Mouse (Mus musculus) liver, adult 2 months (tissue): ENCODE data around the gene Fam8a1. TPM values are rescaled to one million over a fixed set of nuclear protein-coding genes. Genes with fewer than 3 reads are reported as not detected.

Experiments used
- DNase-seq: peaks from one replicate; pipeline ENCODE4 v3.0.0-alpha.2; 2011; ENCODE audit warnings: low read depth, low spot score; ENCODE audit errors: extremely low read depth
- H3K27ac ChIP-seq: fragments of 200-500 bp; replicated peaks from 2 replicates; pipeline ENCODE4 v1.5.1; 2012; ENCODE audit warnings: low read depth, mild to moderate bottlenecking, control low read depth, inconsistent platforms, low read length; ENCODE audit not compliant: insufficient read depth
- H3K27me3 ChIP-seq: fragments of 200-500 bp; 2 replicates; pipeline ENCODE4 v1.6.1; 2012; ENCODE audit warnings: mild to moderate bottlenecking, moderate library complexity, low read length, inconsistent platforms; ENCODE audit not compliant: control insufficient read depth, insufficient read depth
- H3K36me3 ChIP-seq: fragments of 200-500 bp; 2 replicates; pipeline ENCODE4 v1.6.1; 2012; ENCODE audit warnings: low read length, inconsistent platforms; ENCODE audit not compliant: control insufficient read depth, insufficient read depth
- H3K4me1 ChIP-seq: fragments of 200-500 bp; 2 replicates; pipeline ENCODE4 v1.6.1; 2011; ENCODE audit warnings: low read length; ENCODE audit not compliant: control insufficient read depth, insufficient read depth
- H3K4me3 ChIP-seq: fragments of 200-500 bp; 2 replicates; pipeline ENCODE4 v1.5.1; 2011; ENCODE audit warnings: low read depth, mild to moderate bottlenecking, control low read depth, low read length, moderate library complexity; ENCODE audit not compliant: insufficient read depth
- H3K79me2 ChIP-seq: fragments of 200-500 bp; 2 replicates; pipeline ENCODE4 v1.6.1; 2012; ENCODE audit warnings: inconsistent platforms, mild to moderate bottlenecking, low read length, moderate library complexity; ENCODE audit not compliant: control insufficient read depth, insufficient read depth
- H3K9ac ChIP-seq: fragments of 200-500 bp; 2 replicates; pipeline ENCODE4 v1.6.1; 2012; ENCODE audit warnings: low read depth, mild to moderate bottlenecking, control low read depth, inconsistent platforms, low read length
- CTCF ChIP-seq: fragments of 200-500 bp; IDR thresholded peaks from 2 replicates; pipeline ENCODE4 v1.5.1; 2011; ENCODE audit warnings: low read depth, low read length, control low read depth
- POLR2A ChIP-seq: fragments of 200-500 bp; IDR thresholded peaks from 2 replicates; pipeline ENCODE4 v1.6.1; 2011; ENCODE audit warnings: low read length, control low read depth; ENCODE audit not compliant: insufficient read depth; ENCODE audit errors: extremely low read depth
- WGBS: fragments of 180-500 bp; shearing (Covaris S2); methylation state at CpG from one replicate; pipeline ENCODE4 v1.1.7; 2018; 5-methylcytosine and 5-hydroxymethylcytosine counted together
- polyA plus RNA-seq: library from polyadenylated mRNA; depleted of rRNA; stranded (reverse); fragments of >200 nt; gene quantifications from 2 replicates; pipeline ENCODE4 v1.2.3, GENCODE M21; 2012
- total RNA-seq: library from RNA; depleted of rRNA; stranded (reverse); fragments of >200 nt; gene quantifications from 2 replicates; pipeline ENCODE4 v1.2.3, GENCODE M21; 2014

The Fam8a1 gene
- total and polyA plus RNA-seq, 2 experiments = 16.5 to 38.7 TPM

DNA sequence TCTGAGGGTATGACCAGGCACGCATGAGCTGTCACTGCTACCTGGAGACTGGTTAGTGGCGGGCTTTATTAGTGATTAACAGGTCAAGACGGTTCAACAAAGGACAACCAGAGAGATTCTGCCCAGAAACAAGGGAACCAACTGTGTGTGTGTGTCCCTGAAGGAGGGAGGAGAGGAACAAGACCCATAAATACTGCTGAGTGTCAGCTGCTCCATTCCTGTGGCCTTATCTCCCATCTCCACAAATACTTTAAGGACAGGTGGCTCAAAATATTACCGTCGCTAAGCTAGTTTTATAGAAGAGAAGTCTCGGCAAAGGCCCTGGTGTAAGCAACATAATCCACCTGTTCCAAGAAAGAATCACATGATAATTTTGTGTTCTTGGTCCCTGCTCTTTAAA, 39.9 kb upstream of the Fam8a1 start:
- no peak overlapping the region for H3K27ac ChIP-seq
- peaks cover 3% of the 10 kb centered on the region; the same call in 1 of the 2 replicates for H3K4me1 ChIP-seq
- H3K9ac ChIP-seq = no peak overlapping the region
- TF ChIP-seq POLR2A = no peak
- no peak for TF ChIP-seq CTCF
- H3K27me3 ChIP-seq = no peaks in the 10 kb centered on the region
- WGBS = 91% methylated on average over 6 of the region's 6 CpGs
- no peak for DNase-seq
- no peaks in the 10 kb centered on the region for H3K36me3 ChIP-seq
- H3K4me3 ChIP-seq = no peak overlapping the region
- no peaks in the 10 kb centered on the region for H3K79me2 ChIP-seq

- Histone ChIP-seq H3K79me2 (no peaks in the 10 kb centered on the region), H3K36me3 (no peaks in the 10 kb centered on the region), H3K27me3 (no peaks in the 10 kb centered on the region), H3K9ac (no peak overlapping the region), H3K4me1 (peaks cover 3% of the 10 kb centered on the region; the same call in 1 of the 2 replicates), H3K27ac (no peak overlapping the region), H3K4me3 (no peak overlapping the region)
- WGBS = 18% methylated on average over 4 of the region's 4 CpGs
- no peak for TF ChIP-seq POLR2A
- no peak for TF ChIP-seq CTCF
- DNase-seq = peak; percentile 28
These were observed 36.5 kb upstream of the Fam8a1 start for GRCm38 (mm10) chr13:46632796-46633195.

DNA sequence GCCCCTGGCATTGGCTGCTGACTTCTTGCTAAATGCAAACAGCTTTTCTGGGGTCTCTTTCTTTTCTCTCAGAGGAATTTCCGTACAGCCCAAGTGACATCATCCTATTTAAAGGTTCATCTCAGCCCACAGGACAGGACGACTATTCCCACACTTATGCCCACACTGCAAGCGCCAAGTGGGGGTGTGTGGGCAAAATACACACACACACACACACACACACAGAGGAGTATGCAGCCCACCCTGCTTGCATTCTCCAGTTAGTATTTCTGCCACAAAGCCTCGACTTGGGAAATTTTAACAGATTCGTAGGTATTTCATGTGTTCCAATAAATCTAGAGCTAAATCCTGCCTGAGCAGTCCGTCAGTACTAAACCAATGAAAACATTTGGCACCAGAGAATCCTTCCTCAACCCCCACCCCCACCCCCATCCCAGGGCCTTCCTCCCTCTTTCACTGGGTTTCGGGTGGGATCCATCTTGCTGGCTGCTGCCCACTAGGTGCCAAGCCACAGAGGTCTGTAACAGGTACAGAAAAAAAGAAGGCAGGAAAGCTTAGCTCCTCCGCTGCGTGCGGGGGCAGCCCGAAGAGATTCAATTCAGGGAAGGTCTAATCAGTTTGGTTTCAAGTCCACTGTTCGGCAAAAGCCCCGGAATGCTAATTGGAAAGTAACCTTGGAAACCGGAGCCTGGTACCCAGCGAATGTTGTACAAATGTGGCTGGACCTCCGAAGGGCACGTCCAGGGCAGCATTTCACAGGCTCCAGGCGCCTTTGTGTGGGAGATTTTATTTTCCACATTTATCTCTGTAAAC, 35.8 kb upstream of the Fam8a1 start:
- TF ChIP-seq POLR2A (no peak), CTCF (no peak)
- H3K36me3 ChIP-seq = no peaks in the 10 kb centered on the region
- no peak overlapping the region for H3K27ac ChIP-seq
- no peak overlapping the region for H3K9ac ChIP-seq
- no peaks in the 10 kb centered on the region for H3K27me3 ChIP-seq
- H3K79me2 ChIP-seq = no peaks in the 10 kb centered on the region
- WGBS = 82% methylated on average over 18 of the region's 18 CpGs
- H3K4me3 ChIP-seq = no peak overlapping the region
- peaks cover 3% of the 10 kb centered on the region; the same call in 1 of the 2 replicates for H3K4me1 ChIP-seq
- no peak for DNase-seq

GRCm38 (mm10) chr13:46634133-46634488, 35.2 kb upstream of the Fam8a1 start:
- H3K27ac ChIP-seq = no peak overlapping the region
- H3K79me2 ChIP-seq = no peaks in the 10 kb centered on the region
- 78% methylated on average over 6 of the region's 6 CpGs for WGBS
- no peaks in the 10 kb centered on the region for H3K36me3 ChIP-seq
- H3K27me3 ChIP-seq = no peaks in the 10 kb centered on the region
- no peak overlapping the region for H3K9ac ChIP-seq
- H3K4me3 ChIP-seq = no peak overlapping the region
- H3K4me1 ChIP-seq = peaks cover 3% of the 10 kb centered on the region; the same call in 1 of the 2 replicates
- TF ChIP-seq CTCF (no peak), POLR2A (no peak)
- DNase-seq = no peak

- TF ChIP-seq POLR2A (no peak), CTCF (no peak)
- no peaks in the 10 kb centered on the region for H3K36me3 ChIP-seq
- H3K27ac ChIP-seq = no peak overlapping the region
- DNase-seq = no peak
- no peaks in the 10 kb centered on the region for H3K27me3 ChIP-seq
- no peak overlapping the region for H3K9ac ChIP-seq
- no peaks in the 10 kb centered on the region for H3K4me1 ChIP-seq
- 91% methylated on average over 10 of the region's 10 CpGs for WGBS
- H3K4me3 ChIP-seq = no peak overlapping the region
- H3K79me2 ChIP-seq = no peaks in the 10 kb centered on the region
These were observed 28.5 kb upstream of the Fam8a1 start for GRCm38 (mm10) chr13:46640608-46641468.
